Comparison of ENCODE assay signal across 8 mouse cellular contexts in genomic region chr4:152520083-152520482, GRCm38 (mm10). TPM values are rescaled to one million over a fixed set of nuclear protein-coding genes. Genes with fewer than 3 reads are reported as not detected.
A peak's percentile ranks its signal among the peaks of the same experiment; 100 is the strongest.
DNase-seq lines count a peak whose midpoint lies in the region; ATAC-seq and TF ChIP-seq lines count a peak whose summit lies in the region.

No protein-coding gene starts in this region.

- DNase-seq in hindbrain, embryonic 10.5 days (ENCODE audit: low spot score): peak; percentile 68
- peak; percentile 74 for DNase-seq in adipocyte (ENCODE audit: low spot score)
- DNase-seq in left cerebral cortex, adult 8-10 months (ENCODE audit: low spot score in 2 of 2): peak; percentile 37 to 52
- DNase-seq in midbrain, postnatal 0 days (ENCODE audit: low spot score): peak; percentile 86
- DNase-seq in testis, postnatal 14 days (ENCODE audit: low spot score): peak; percentile 34

- no peaks in the 10 kb centered on the region for H3K27me3 ChIP-seq in hindbrain, embryonic 10.5 days (ENCODE audit: insufficient read depth, poor library complexity, severe bottlenecking)
- H3K27me3 ChIP-seq in hindbrain, embryonic 13.5 days: no peaks in the 10 kb centered on the region
- H3K27me3 ChIP-seq in midbrain, postnatal 0 days (ENCODE audit: insufficient read depth, low read length): no peaks in the 10 kb centered on the region

- H3K4me1 ChIP-seq in hindbrain, embryonic 10.5 days (replicated peaks): 0 out of 2 replicates have a peak, but pooled peaks cover 3% of the 10 kb centered on the region
- peaks cover 3% of the 10 kb centered on the region for H3K4me1 ChIP-seq in hindbrain, embryonic 13.5 days (replicated peaks)
- no peaks in the 10 kb centered on the region for H3K4me1 ChIP-seq in cortical plate, adult 2 months (ENCODE audit: control insufficient read depth, insufficient read depth, low read length)
- no peaks in the 10 kb centered on the region; the same call in 1 of the 2 replicates for H3K4me1 ChIP-seq in midbrain, postnatal 0 days (ENCODE audit: insufficient read depth, low read length)

- H3K4me2 ChIP-seq in hindbrain, embryonic 13.5 days: no peak overlapping the region
- H3K4me2 ChIP-seq in midbrain, postnatal 0 days (ENCODE audit: low read depth, low read length, poor library complexity, severe bottlenecking): no peak overlapping the region

- no peak overlapping the region for H3K4me3 ChIP-seq in hindbrain, embryonic 10.5 days
- no peak overlapping the region for H3K4me3 ChIP-seq in hindbrain, embryonic 13.5 days
- H3K4me3 ChIP-seq in cortical plate, adult 2 months (ENCODE audit: insufficient read depth, low read length): no peak overlapping the region
- no peak overlapping the region for H3K4me3 ChIP-seq in midbrain, postnatal 0 days (ENCODE audit: low read depth, low read length)

- TF ChIP-seq CTCF in cortical plate, adult 2 months (IDR thresholded peaks at IDR 0.05; ENCODE audit: extremely low read depth, insufficient read depth, low read length): peak; percentile 83
- peak; percentile 97 for TF ChIP-seq CTCF in midbrain, postnatal 0 days (IDR thresholded peaks at IDR 0.05)

- no peak overlapping the region for H3K27ac ChIP-seq in hindbrain, embryonic 10.5 days
- no peak overlapping the region for H3K27ac ChIP-seq in hindbrain, embryonic 13.5 days
- no peak overlapping the region for H3K27ac ChIP-seq in cortical plate, adult 2 months (ENCODE audit: insufficient read depth, low read length)
- H3K27ac ChIP-seq in midbrain, postnatal 0 days (ENCODE audit: low read depth, low read length): no peak overlapping the region

- TF ChIP-seq POLR2A in cortical plate, adult 2 months (IDR thresholded peaks at IDR 0.05; ENCODE audit: extremely low read depth, insufficient read depth, low read length): no peak

- 38% methylated on average over 6 of the region's 6 CpGs for WGBS in hindbrain, embryonic 10.5 days
- WGBS in hindbrain, embryonic 13.5 days: 41% methylated on average over 6 of the region's 6 CpGs
- 33% methylated on average over 6 of the region's 6 CpGs for WGBS in midbrain, postnatal 0 days

- H3K9ac ChIP-seq in hindbrain, embryonic 13.5 days: no peak overlapping the region
- H3K9ac ChIP-seq in midbrain, postnatal 0 days (replicated peaks; ENCODE audit: low read length, poor library complexity, severe bottlenecking): no peak overlapping the region

- no peak for ATAC-seq in hindbrain, embryonic 13.5 days (ENCODE audit: low FRiP score)
- ATAC-seq in hematopoietic stem cell, adult 5-6 weeks (replicated peaks in 1 of 2; ENCODE audit: insufficient read depth in 1 of 2, low FRiP score in 2 of 2, low TSS enrichment in 1 of 2, low read depth in 1 of 2, poor library complexity in 2 of 2, severe bottlenecking in 2 of 2): peak; percentile 67 to 72
- ATAC-seq in midbrain, postnatal 0 days (ENCODE audit: low FRiP score): 0 out of 2 replicates have a peak, but pooled peaks have one; percentile 41

- H3K36me3 ChIP-seq in hindbrain, embryonic 10.5 days: peaks cover 19% of the 10 kb centered on the region
- peaks cover 6% of the 10 kb centered on the region; the same call in 1 of the 2 replicates for H3K36me3 ChIP-seq in hindbrain, embryonic 13.5 days
- peaks cover 12% of the 10 kb centered on the region for H3K36me3 ChIP-seq in midbrain, postnatal 0 days (ENCODE audit: insufficient read depth, low read length)

- no peaks in the 10 kb centered on the region for H3K9me3 ChIP-seq in hindbrain, embryonic 10.5 days
- no peaks in the 10 kb centered on the region for H3K9me3 ChIP-seq in hindbrain, embryonic 13.5 days
- H3K9me3 ChIP-seq in midbrain, postnatal 0 days (ENCODE audit: low read length): no peaks in the 10 kb centered on the region

RNA-seq across cellular contexts. Expression of gene Kcnab2, which starts 42.4 kb away (rescaled TPM):
- 11.6 and 16.0 TPM in 2 replicates for polyA plus RNA-seq in hindbrain, embryonic 10.5 days (2016; fragmentation: Nextera tagmentation; extraction: Ambion mirVana)
- 21.3 and 26.2 TPM in 2 replicates for polyA plus RNA-seq in hindbrain, embryonic 13.5 days (2015; fragmentation: Nextera tagmentation; extraction: Ambion mirVana)
- polyA plus RNA-seq in cortical plate, adult 2 months (2012; rRNA removed): 245 and 267 TPM in 2 replicates
- 66.7 and 67.8 TPM in 2 replicates for total RNA-seq in hematopoietic stem cell, adult 5-6 weeks (2017)
- 100 to 1,000 TPM; 396 to 420 (median 413) TPM for total RNA-seq in left cerebral cortex, adult 8-10 months (2022)
- 51.5 and 66.9 TPM in 2 replicates for total RNA-seq in midbrain, postnatal 0 days (2014; rRNA removed)
- 30.2 and 34.8 TPM in 2 replicates for polyA plus RNA-seq in midbrain, postnatal 0 days (2015; fragmentation: Nextera tagmentation; extraction: Ambion mirVana)

RNA-seq across cellular contexts. Expression of gene Nphp4, which starts 43.6 kb away (rescaled TPM):
- 7.3 and 9.9 TPM in 2 replicates for polyA plus RNA-seq in hindbrain, embryonic 10.5 days (2016; fragmentation: Nextera tagmentation; extraction: Ambion mirVana)
- polyA plus RNA-seq in hindbrain, embryonic 13.5 days (2015; fragmentation: Nextera tagmentation; extraction: Ambion mirVana): 5.3 and 6.6 TPM in 2 replicates
- 14.8 and 15.7 TPM in 2 replicates for polyA plus RNA-seq in cortical plate, adult 2 months (2012; rRNA removed)
- total RNA-seq in hematopoietic stem cell, adult 5-6 weeks (2017): 0.35 and 2.5 TPM in 2 replicates
- total RNA-seq in left cerebral cortex, adult 8-10 months (2022): 10 to 100 TPM; 19.9 to 25.5 (median 22.3) TPM
- 8.8 and 12.1 TPM in 2 replicates for total RNA-seq in midbrain, postnatal 0 days (2014; rRNA removed)
- polyA plus RNA-seq in midbrain, postnatal 0 days (2015; fragmentation: Nextera tagmentation; extraction: Ambion mirVana): 3.7 and 4.8 TPM in 2 replicates

Comparison
In these comparisons a context has a peak if more than half of its experiments do, and no peak if none do; other contexts are left out.
1. DNase-seq: peak in every context shown above with its lines; median percentile 86 in midbrain, postnatal 0 days; 74 in adipocyte; 68 in hindbrain, embryonic 10.5 days; 44 in left cerebral cortex, adult 8-10 months; 34 in testis, postnatal 14 days.